Mouse (Mus musculus): ENCODE data around the gene Gjc1. TPM values are rescaled to one million over a fixed set of nuclear protein-coding genes. Genes with fewer than 3 reads are reported as not detected.

Gjc1 gene
- total RNA-seq, 1 experiment, result 74.8 TPM

GRCm38 (mm10) chr11:102818121-102819020 is 1.1 kb downstream of the Gjc1 start:
- H3K9me3 ChIP-seq (ENCODE audit: control insufficient read depth, insufficient read depth, low read depth, low read length), result no peaks in the 10 kb centered on the region
- peak overlapping the region; percentile 86 to 99 for H3K4me3 ChIP-seq (ENCODE audit: insufficient read depth in 1 of 2, low read depth in 1 of 2, low read length in 2 of 2, poor library complexity in 1 of 2, severe bottlenecking in 1 of 2)
- H3K36me3 ChIP-seq (ENCODE audit: control insufficient read depth, insufficient read depth, low read length, poor library complexity, severe bottlenecking), result no peaks in the 10 kb centered on the region
- no peak for TF ChIP-seq CHD2 (IDR thresholded peaks at IDR 0.05; ENCODE audit: low read depth, low read length)
- peak; percentile 71; the same call in 1 of the 2 replicates for TF ChIP-seq ZNF384 (IDR thresholded peaks at IDR 0.05; ENCODE audit: low read depth, low read length)
- H3K4me1 ChIP-seq (ENCODE audit: control insufficient read depth in 2 of 2, insufficient read depth in 2 of 2, low read length in 2 of 2, poor library complexity in 1 of 2), result peaks cover 9 to 11% of the 10 kb centered on the region in 2 experiments
- DNase-seq (ENCODE audit: low read depth, low spot score), result no peak
- peak overlapping the region; percentile 100 for H3K27ac ChIP-seq (ENCODE audit: insufficient read depth, low read depth, low read length, poor library complexity, severe bottlenecking)
- peak overlapping the region; percentile 97 for H3K9ac ChIP-seq (ENCODE audit: insufficient read depth, low read depth, low read length, poor library complexity, severe bottlenecking)
- in situ Hi-C loops (cut with MboI; ENCODE audit: low sequenced_read_pairs in 2 of 2, unreplicated experiment in 2 of 2), result no loop called here

- Histone ChIP-seq H3K9me3 (ENCODE audit: control insufficient read depth, insufficient read depth, low read depth, low read length) (no peaks in the 10 kb centered on the region), H3K9ac (ENCODE audit: insufficient read depth, low read depth, low read length, poor library complexity, severe bottlenecking) (no peak overlapping the region), H3K4me1 (ENCODE audit: control insufficient read depth in 2 of 2, insufficient read depth in 2 of 2, low read length in 2 of 2, poor library complexity in 1 of 2) (peaks cover 4 to 10% of the 10 kb centered on the region in 2 experiments; a peak in 3 of 4 replicates), H3K27ac (ENCODE audit: insufficient read depth, low read depth, low read length, poor library complexity, severe bottlenecking) (no peak overlapping the region), H3K4me3 (ENCODE audit: insufficient read depth in 1 of 2, low read depth in 1 of 2, low read length in 2 of 2, poor library complexity in 1 of 2, severe bottlenecking in 1 of 2) (no peak overlapping the region), H3K36me3 (ENCODE audit: control insufficient read depth, insufficient read depth, low read length, poor library complexity, severe bottlenecking) (peaks cover 7% of the 10 kb centered on the region; the same call in 1 of the 2 replicates)
- DNase-seq (ENCODE audit: low read depth, low spot score), result no peak
- in situ Hi-C loops (cut with MboI; ENCODE audit: low sequenced_read_pairs in 2 of 2, unreplicated experiment in 2 of 2), result no loop called here
- no peak for TF ChIP-seq CHD2 (IDR thresholded peaks at IDR 0.05; ENCODE audit: low read depth, low read length)
- TF ChIP-seq MAFK (IDR thresholded peaks at IDR 0.05; ENCODE audit: insufficient read depth, low read depth, low read length), result no peak
- no peak for TF ChIP-seq HCFC1 (IDR thresholded peaks at IDR 0.05; ENCODE audit: borderline replicate concordance, insufficient read depth, low read length)
- TF ChIP-seq ZNF384 (IDR thresholded peaks at IDR 0.05; ENCODE audit: low read depth, low read length), result no peak
- TF ChIP-seq ZC3H11A (IDR thresholded peaks at IDR 0.05; ENCODE audit: borderline replicate concordance, low read depth, low read length), result no peak
Measured at GRCm38 (mm10) chr11:102814881-102815280, 4.6 kb downstream of the Gjc1 start.

- Histone ChIP-seq H3K4me3 (ENCODE audit: insufficient read depth in 1 of 2, low read depth in 1 of 2, low read length in 2 of 2, poor library complexity in 1 of 2, severe bottlenecking in 1 of 2) (no peak overlapping the region), H3K27ac (ENCODE audit: insufficient read depth, low read depth, low read length, poor library complexity, severe bottlenecking) (no peak overlapping the region), H3K4me1 (ENCODE audit: control insufficient read depth in 2 of 2, insufficient read depth in 2 of 2, low read length in 2 of 2, poor library complexity in 1 of 2) (peaks cover 1 to 11% of the 10 kb centered on the region in 2 experiments; a peak in 3 of 4 replicates), H3K9me3 (ENCODE audit: control insufficient read depth, insufficient read depth, low read depth, low read length) (no peaks in the 10 kb centered on the region), H3K9ac (ENCODE audit: insufficient read depth, low read depth, low read length, poor library complexity, severe bottlenecking) (no peak overlapping the region), H3K36me3 (ENCODE audit: control insufficient read depth, insufficient read depth, low read length, poor library complexity, severe bottlenecking) (peaks cover 7% of the 10 kb centered on the region; the same call in 1 of the 2 replicates)
- TF ChIP-seq ZNF384 (IDR thresholded peaks at IDR 0.05; ENCODE audit: low read depth, low read length) (no peak), HCFC1 (IDR thresholded peaks at IDR 0.05; ENCODE audit: borderline replicate concordance, insufficient read depth, low read length) (no peak), MAFK (IDR thresholded peaks at IDR 0.05; ENCODE audit: insufficient read depth, low read depth, low read length) (no peak), ZC3H11A (IDR thresholded peaks at IDR 0.05; ENCODE audit: borderline replicate concordance, low read depth, low read length) (no peak), CHD2 (IDR thresholded peaks at IDR 0.05; ENCODE audit: low read depth, low read length) (no peak)
- no peak for DNase-seq (ENCODE audit: low read depth, low spot score)
- in situ Hi-C loops (cut with MboI; ENCODE audit: low sequenced_read_pairs in 2 of 2, unreplicated experiment in 2 of 2), result no loop called here
Measured at GRCm38 (mm10) chr11:102810721-102811485, 8.6 kb downstream of the Gjc1 start.

GRCm38 (mm10) chr11:102808246-102808645 is 11.3 kb downstream of the Gjc1 start:
- Histone ChIP-seq H3K4me1 (ENCODE audit: control insufficient read depth in 2 of 2, insufficient read depth in 2 of 2, low read length in 2 of 2, poor library complexity in 1 of 2) (peaks cover 0 to 8% of the 10 kb centered on the region in 2 experiments; a peak in 2 of 4 replicates), H3K27ac (ENCODE audit: insufficient read depth, low read depth, low read length, poor library complexity, severe bottlenecking) (no peak overlapping the region), H3K36me3 (ENCODE audit: control insufficient read depth, insufficient read depth, low read length, poor library complexity, severe bottlenecking) (peaks cover 9% of the 10 kb centered on the region; the same call in 1 of the 2 replicates), H3K9me3 (ENCODE audit: control insufficient read depth, insufficient read depth, low read depth, low read length) (no peaks in the 10 kb centered on the region), H3K9ac (ENCODE audit: insufficient read depth, low read depth, low read length, poor library complexity, severe bottlenecking) (no peak overlapping the region), H3K4me3 (ENCODE audit: insufficient read depth in 1 of 2, low read depth in 1 of 2, low read length in 2 of 2, poor library complexity in 1 of 2, severe bottlenecking in 1 of 2) (no peak overlapping the region)
- in situ Hi-C loops (cut with MboI; ENCODE audit: low sequenced_read_pairs in 2 of 2, unreplicated experiment in 2 of 2), result no loop called here
- no peak for DNase-seq (ENCODE audit: low read depth, low spot score)
- TF ChIP-seq MAFK (IDR thresholded peaks at IDR 0.05; ENCODE audit: insufficient read depth, low read depth, low read length) (no peak), HCFC1 (IDR thresholded peaks at IDR 0.05; ENCODE audit: borderline replicate concordance, insufficient read depth, low read length) (no peak), CHD2 (IDR thresholded peaks at IDR 0.05; ENCODE audit: low read depth, low read length) (no peak), ZC3H11A (IDR thresholded peaks at IDR 0.05; ENCODE audit: borderline replicate concordance, low read depth, low read length) (no peak), ZNF384 (IDR thresholded peaks at IDR 0.05; ENCODE audit: low read depth, low read length) (no peak)

All from ES-E14 (cell line).